8 mouse cellular contexts compared by ENCODE assay signal in genomic region chr14:55635523-55636007, GRCm38 (mm10). TPM values are rescaled to one million over a fixed set of nuclear protein-coding genes. Genes with fewer than 3 reads are reported as not detected.
A peak's percentile ranks its signal among the peaks of the same experiment; 100 is the strongest.
DNase-seq lines count a peak whose midpoint lies in the region; ATAC-seq and TF ChIP-seq lines count a peak whose summit lies in the region.

TSS of gene Ipo4 (minus strand) at chr14:55635957.

- no peaks in the 10 kb centered on the region for H3K27me3 ChIP-seq in MEL (ENCODE audit: control insufficient read depth in 1 of 2, insufficient read depth in 2 of 2, low read length in 2 of 2)
- no peaks in the 10 kb centered on the region for H3K27me3 ChIP-seq in cerebellum, adult 2 months (ENCODE audit: control insufficient read depth, insufficient read depth, low read length)
- no peaks in the 10 kb centered on the region for H3K27me3 ChIP-seq in lung, embryonic 16.5 days (ENCODE audit: control insufficient read depth, insufficient read depth, low read depth, low read length)

- no peak for TF ChIP-seq EP300 in MEL (IDR thresholded peaks at IDR 0.05; ENCODE audit: low read depth in 1 of 2, low read length in 2 of 2)

- H3K4me3 ChIP-seq in MEL (ENCODE audit: control insufficient read depth in 1 of 2, insufficient read depth in 1 of 2, low read depth in 2 of 2, low read length in 2 of 2): peak within 1 kb of the TSS; percentile 64 to 83
- H3K4me3 ChIP-seq in cerebellum, adult 2 months (replicated peaks; ENCODE audit: insufficient read depth, low read depth, low read length): peak within 1 kb of the TSS; percentile 66
- peak within 1 kb of the TSS; percentile 69 for H3K4me3 ChIP-seq in lung, embryonic 16.5 days (ENCODE audit: low read length)

- peak within 1 kb of the TSS; percentile 58 for H3K27ac ChIP-seq in MEL (ENCODE audit: control insufficient read depth, low read depth, low read length)
- peak within 1 kb of the TSS; percentile 44 for H3K27ac ChIP-seq in cerebellum, adult 2 months (ENCODE audit: insufficient read depth, low read length)
- peak within 1 kb of the TSS; percentile 69 for H3K27ac ChIP-seq in lung, embryonic 16.5 days (ENCODE audit: low read length)

- TF ChIP-seq POLR2A in MEL (IDR thresholded peaks at IDR 0.05; ENCODE audit: control insufficient read depth in 1 of 2, insufficient read depth in 1 of 2, low read depth in 1 of 2, low read length in 2 of 2, poor library complexity in 1 of 2): peak; percentile 69 to 74
- TF ChIP-seq POLR2A in cerebellum, adult 2 months (IDR thresholded peaks at IDR 0.05; ENCODE audit: borderline replicate concordance, insufficient read depth, low read length): peak; percentile 60; the same call in 1 of the 2 replicates

- WGBS in cerebellum, adult 2 months: 1% methylated on average over 33 of the region's 33 CpGs
- WGBS in lung, embryonic 16.5 days: 1% methylated on average over 33 of the region's 33 CpGs

- H3K9ac ChIP-seq in MEL (ENCODE audit: control insufficient read depth, low read depth, low read length, poor library complexity, severe bottlenecking): peak within 1 kb of the TSS; percentile 86
- H3K9ac ChIP-seq in lung, embryonic 16.5 days (ENCODE audit: low read length): peak within 1 kb of the TSS; percentile 76

- peak within 1 kb of the TSS; percentile 86 for H3K4me2 ChIP-seq in lung, embryonic 16.5 days (ENCODE audit: low read depth, low read length)

- H3K36me3 ChIP-seq in MEL (ENCODE audit: control insufficient read depth in 1 of 2, insufficient read depth in 2 of 2, low read length in 2 of 2): peaks cover 2% of the 10 kb centered on the region in 2 experiments; a peak in 3 of 4 replicates
- H3K36me3 ChIP-seq in lung, embryonic 16.5 days (ENCODE audit: control insufficient read depth, insufficient read depth, low read length): peaks cover 58% of the 10 kb centered on the region

- H3K79me2 ChIP-seq in MEL (ENCODE audit: control insufficient read depth, insufficient read depth, low read length, poor library complexity): peaks cover 12% of the 10 kb centered on the region

- no peak for TF ChIP-seq CTCF in MEL (IDR thresholded peaks at IDR 0.05 in 2 of 3, conservative IDR thresholded peaks at IDR 0.05 in 1 of 3; ENCODE audit: control insufficient read depth in 1 of 3, insufficient read depth in 1 of 3, low read depth in 2 of 3, low read length in 3 of 3, poor library complexity in 1 of 3, severe bottlenecking in 1 of 3)
- TF ChIP-seq CTCF in cerebellum, adult 2 months (IDR thresholded peaks at IDR 0.05; ENCODE audit: borderline replicate concordance, insufficient read depth, low read depth, low read length): no peak

- H3K9me3 ChIP-seq in MEL (replicated peaks; ENCODE audit: insufficient read depth, low read length): no peaks in the 10 kb centered on the region
- H3K9me3 ChIP-seq in lung, embryonic 16.5 days (ENCODE audit: control insufficient read depth, low read length): no peaks in the 10 kb centered on the region

- ATAC-seq in hematopoietic stem cell, adult 5-6 weeks (replicated peaks in 1 of 2; ENCODE audit: insufficient read depth in 1 of 2, low FRiP score in 2 of 2, low TSS enrichment in 1 of 2, low read depth in 1 of 2, poor library complexity in 2 of 2, severe bottlenecking in 2 of 2): peak; percentile 89 to 96
- peak; percentile 94 for ATAC-seq in lung, embryonic 16.5 days (ENCODE audit: low read depth)

- DNase-seq in MEL (ENCODE audit: low read depth, low spot score): peak; percentile 94
- DNase-seq in cerebellum, adult 2 months: peak; percentile 84 to 88
- peak; percentile 82 for DNase-seq in forelimb bud, embryonic 11.5 days (ENCODE audit: low read depth, low spot score)
- peak; percentile 51 for DNase-seq in layer of hippocampus, adult 9-10 months (ENCODE audit: low spot score)
- DNase-seq in ovary, postnatal 10 days (ENCODE audit: low spot score): peak; percentile 33
- DNase-seq in thymus, postnatal 10 days (ENCODE audit: low spot score in 2 of 2): peak; percentile 79 to 87

- H3K4me1 ChIP-seq in MEL (ENCODE audit: control insufficient read depth in 1 of 2, insufficient read depth in 2 of 2, low read length in 2 of 2): no peaks in the 10 kb centered on the region
- peaks cover 7% of the 10 kb centered on the region for H3K4me1 ChIP-seq in cerebellum, adult 2 months (ENCODE audit: control insufficient read depth, insufficient read depth, low read length)
- peaks cover 5% of the 10 kb centered on the region; the same call in 1 of the 2 replicates for H3K4me1 ChIP-seq in lung, embryonic 16.5 days (replicated peaks; ENCODE audit: control insufficient read depth, insufficient read depth, low read length)

- TF ChIP-seq RAD21 in MEL (IDR thresholded peaks at IDR 0.05; ENCODE audit: low read depth, low read length): no peak

TF ChIP-seq in MEL, 35 proteins besides CTCF, POLR2A, EP300 and RAD21:
- TF ChIP-seq ELF1 (IDR thresholded peaks at IDR 0.05; ENCODE audit: low read depth, low read length): peak; percentile 65
- TF ChIP-seq ZNF384 (IDR thresholded peaks at IDR 0.05; ENCODE audit: low read depth, low read length): no peak
- no peak for TF ChIP-seq GABPA (IDR thresholded peaks at IDR 0.05; ENCODE audit: low read depth, low read length)
- peak; percentile 99 for TF ChIP-seq MXI1 (IDR thresholded peaks at IDR 0.05; ENCODE audit: low read depth, low read length)
- TF ChIP-seq MAX (IDR thresholded peaks at IDR 0.05; ENCODE audit: low read length): peak; percentile 97
- TF ChIP-seq POLR2AphosphoS2 (IDR thresholded peaks at IDR 0.05; ENCODE audit: low read length): peak; percentile 60; the same call in 1 of the 2 replicates
- no peak for TF ChIP-seq CHD2 (IDR thresholded peaks at IDR 0.05; ENCODE audit: low read length)
- peak; percentile 83 for TF ChIP-seq HCFC1 (IDR thresholded peaks at IDR 0.05; ENCODE audit: low read depth, low read length)
- no peak for TF ChIP-seq ZMIZ1 (IDR thresholded peaks at IDR 0.05; ENCODE audit: low read depth, low read length)
- no peak for TF ChIP-seq TCF12 (IDR thresholded peaks at IDR 0.05; ENCODE audit: low read depth, low read length)
- TF ChIP-seq ZKSCAN1 (IDR thresholded peaks at IDR 0.05; ENCODE audit: low read depth, low read length): no peak
- TF ChIP-seq MYB (IDR thresholded peaks at IDR 0.05; ENCODE audit: low read depth, low read length): no peak
- TF ChIP-seq CHD1 (IDR thresholded peaks at IDR 0.05; ENCODE audit: low read depth, low read length): no peak
- no peak for TF ChIP-seq MEF2A (IDR thresholded peaks at IDR 0.05; ENCODE audit: extremely low read depth, insufficient replicate concordance, low read depth, low read length, poor library complexity, severe bottlenecking)
- TF ChIP-seq TBP (IDR thresholded peaks at IDR 0.05; ENCODE audit: low read depth, low read length): peak; percentile 74
- TF ChIP-seq MYC (IDR thresholded peaks at IDR 0.05; ENCODE audit: low read depth, low read length): peak; percentile 96
- peak; percentile 94 for TF ChIP-seq BHLHE40 (IDR thresholded peaks at IDR 0.05; ENCODE audit: borderline replicate concordance, low read depth, low read length)
- peak; percentile 61; the same call in 1 of the 2 replicates for TF ChIP-seq MAZ (IDR thresholded peaks at IDR 0.05; ENCODE audit: low read depth, low read length)
- TF ChIP-seq KAT2A (conservative IDR thresholded peaks at IDR 0.05; ENCODE audit: low read depth, low read length): no peak
- no peak; the same call in 1 of the 2 replicates for TF ChIP-seq NELFE (IDR thresholded peaks at IDR 0.05; ENCODE audit: low read depth, low read length)
- TF ChIP-seq USF1 (IDR thresholded peaks at IDR 0.05; ENCODE audit: low read depth, low read length): peak; percentile 83
- no peak for TF ChIP-seq E2F4 (IDR thresholded peaks at IDR 0.05; ENCODE audit: borderline replicate concordance, low read depth, low read length)
- TF ChIP-seq ZC3H11A (IDR thresholded peaks at IDR 0.05; ENCODE audit: low read depth, low read length): no peak
- no peak for TF ChIP-seq TAL1 (IDR thresholded peaks at IDR 0.05; ENCODE audit: low read length)
- TF ChIP-seq GATA1 (IDR thresholded peaks at IDR 0.05; ENCODE audit: low read depth, low read length): no peak
- no peak for TF ChIP-seq POLR2AphosphoS5 (IDR thresholded peaks at IDR 0.05; ENCODE audit: borderline replicate concordance, low read depth, low read length)
- TF ChIP-seq NRF1 (IDR thresholded peaks at IDR 0.05; ENCODE audit: insufficient read depth, low read depth, low read length, poor library complexity, severe bottlenecking): no peak
- TF ChIP-seq RCOR1 (IDR thresholded peaks at IDR 0.05; ENCODE audit: low read depth, low read length): no peak
- TF ChIP-seq UBTF (IDR thresholded peaks at IDR 0.05; ENCODE audit: borderline replicate concordance, insufficient read depth, low read depth, low read length): no peak
- no peak for TF ChIP-seq SMC3 (IDR thresholded peaks at IDR 0.05; ENCODE audit: low read depth, low read length)
- peak; percentile 99 for TF ChIP-seq SIN3A (IDR thresholded peaks at IDR 0.05; ENCODE audit: low read length)
- no peak for TF ChIP-seq JUND (IDR thresholded peaks at IDR 0.05; ENCODE audit: low read depth, low read length)
- no peak for TF ChIP-seq USF2 (IDR thresholded peaks at IDR 0.05; ENCODE audit: borderline replicate concordance in 1 of 2, insufficient read depth in 1 of 2, low read depth in 1 of 2, low read length in 2 of 2)
- no peak for TF ChIP-seq MAFK (IDR thresholded peaks at IDR 0.05; ENCODE audit: borderline replicate concordance, low read depth, low read length)
- TF ChIP-seq ETS1 (IDR thresholded peaks at IDR 0.05; ENCODE audit: low read depth, low read length): peak; percentile 53; the same call in 1 of the 2 replicates

RNA-seq across cellular contexts. Expression of gene Ipo4, which starts in this region (rescaled TPM):
- total RNA-seq in MEL (2012; rRNA removed): 46.2 and 54.1 TPM in 2 replicates
- polyA plus RNA-seq in MEL (2012; ENCODE audit: insufficient read depth in 1 of 2, insufficient read length in 2 of 2, low read depth in 1 of 2, low replicate concordance in 2 of 2, missing spikeins in 1 of 2): 100 to 1,000 TPM in 1 of 2 experiments, not detected in 1; 132 TPM
- 150 and 151 TPM in 2 replicates for polyA plus RNA-seq in cerebellum, adult 2 months (2012; rRNA removed)
- 14.3 and 35.2 TPM in 2 replicates for total RNA-seq in hematopoietic stem cell, adult 5-6 weeks (2017)
- 72.5 and 78.7 TPM in 2 replicates for polyA plus RNA-seq in lung, embryonic 16.5 days (2015; fragmentation: Nextera tagmentation; extraction: Ambion mirVana)

Comparison
In these comparisons a context has a peak if more than half of its experiments do, and no peak if none do; other contexts are left out.
1. Peak in every context shown above with its lines: DNase-seq, ATAC-seq, H3K4me3 ChIP-seq and H3K27ac ChIP-seq.
2. DNase-seq: peak in every context shown above with its lines; median percentile 94 in MEL; 86 in cerebellum, adult 2 months; 83 in thymus, postnatal 10 days; 82 in forelimb bud, embryonic 11.5 days; 51 in layer of hippocampus, adult 9-10 months; 33 in ovary, postnatal 10 days.